Mouse (Mus musculus) heart, adult 11 months (tissue): ENCODE measurements around the gene Skap2.

Source experiments
- DNase-seq: peaks from one replicate; pipeline ENCODE4 v3.0.0; 2022

Skap2 gene

DNA sequence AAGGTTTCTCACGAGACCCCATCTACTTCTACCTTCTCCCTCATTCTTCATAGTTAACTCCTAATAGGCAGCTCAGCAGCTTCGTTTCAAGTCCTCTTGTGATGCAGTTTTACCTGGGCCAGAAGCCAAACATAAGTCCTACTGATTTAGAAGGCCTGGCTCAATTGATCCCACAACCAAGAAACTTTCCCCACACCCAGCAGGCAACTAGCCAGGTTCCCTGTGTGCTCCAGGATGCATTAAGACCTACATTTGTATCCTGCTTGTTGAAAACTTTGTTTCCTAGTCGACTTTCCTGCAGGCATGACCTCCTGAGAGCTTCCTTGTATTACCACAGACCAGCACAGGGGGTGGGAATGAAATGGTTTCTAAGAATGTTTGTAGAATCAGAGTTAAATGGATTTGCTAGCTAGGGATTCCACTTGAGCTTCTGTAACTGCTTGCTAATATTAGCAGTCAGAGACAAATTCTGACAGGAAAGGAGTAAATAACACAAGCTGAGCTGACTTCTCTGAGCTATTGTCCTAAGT lies 125.4 kb downstream of the Skap2 start:
- peak; percentile 90 for DNase-seq

GRCm38 (mm10) chr6:51882880-51883274 lies 129.5 kb downstream of the Skap2 start:
- DNase-seq = no peak

DNA sequence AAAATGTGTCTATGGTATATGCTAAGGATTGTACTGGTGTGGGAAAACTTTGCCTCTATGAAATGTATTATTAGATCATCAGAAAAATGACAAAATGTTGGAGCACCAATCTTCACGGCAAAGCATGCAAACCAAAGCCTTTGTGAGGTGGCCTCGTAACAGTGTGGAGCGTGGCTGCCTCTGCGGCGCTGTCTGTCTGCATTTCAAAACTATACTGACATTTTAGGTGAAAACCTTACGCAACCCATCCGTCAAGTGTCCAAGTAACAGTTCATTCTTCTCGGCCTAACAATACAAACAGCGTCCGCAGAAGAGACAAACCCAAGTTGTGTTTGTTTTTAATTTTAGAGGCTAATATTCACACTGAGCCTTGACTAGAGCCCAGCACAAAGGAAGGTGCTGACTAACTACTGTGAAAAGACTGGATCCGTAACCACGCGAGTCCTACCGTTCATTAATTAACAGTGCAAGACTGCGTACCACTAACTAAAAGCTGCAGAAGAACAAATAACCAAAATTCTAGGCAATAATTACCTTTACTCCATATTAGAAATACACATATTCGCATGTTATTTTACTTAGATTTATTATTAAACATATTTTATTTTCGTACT lies 130.0 kb downstream of the Skap2 start:
- peak; percentile 82 for DNase-seq

DNA sequence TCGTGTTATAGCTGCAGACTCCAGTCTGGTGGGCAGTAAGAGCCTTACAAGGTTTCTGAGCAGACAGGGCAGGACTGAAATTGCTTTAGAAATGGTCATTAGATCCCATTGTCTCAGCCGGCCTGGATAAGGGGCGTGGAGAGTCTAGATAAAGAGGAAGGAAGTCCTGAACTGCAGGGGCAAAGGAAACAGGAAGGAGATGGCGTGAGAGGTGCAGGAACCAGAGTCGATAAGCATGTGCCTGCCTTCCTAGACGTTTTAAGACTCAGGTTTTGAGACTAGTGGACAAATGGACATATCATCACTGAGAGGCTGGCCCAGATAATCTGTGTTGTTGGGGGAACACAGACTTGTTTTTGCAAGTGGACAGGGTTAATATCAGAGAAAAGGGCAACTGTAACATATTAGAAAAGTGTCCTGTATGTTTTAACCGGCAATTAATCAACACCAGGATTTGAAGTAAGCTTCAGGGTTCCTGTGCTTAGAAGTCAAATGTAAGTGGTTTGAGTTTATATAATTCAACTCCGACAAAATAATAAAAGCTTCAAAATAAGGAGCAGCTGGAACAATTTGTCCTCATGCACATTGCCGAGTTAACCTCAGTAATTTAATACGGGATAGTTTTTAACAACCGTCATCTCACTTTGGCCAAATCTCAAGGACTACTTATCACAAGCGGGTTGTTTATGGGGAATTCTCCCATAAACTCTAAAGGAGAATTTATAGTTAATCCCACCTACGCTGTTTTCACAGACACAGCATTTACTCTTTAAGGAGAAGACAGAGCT lies 131.0 kb downstream of the Skap2 start:
- peak; percentile 98 for DNase-seq

DNA sequence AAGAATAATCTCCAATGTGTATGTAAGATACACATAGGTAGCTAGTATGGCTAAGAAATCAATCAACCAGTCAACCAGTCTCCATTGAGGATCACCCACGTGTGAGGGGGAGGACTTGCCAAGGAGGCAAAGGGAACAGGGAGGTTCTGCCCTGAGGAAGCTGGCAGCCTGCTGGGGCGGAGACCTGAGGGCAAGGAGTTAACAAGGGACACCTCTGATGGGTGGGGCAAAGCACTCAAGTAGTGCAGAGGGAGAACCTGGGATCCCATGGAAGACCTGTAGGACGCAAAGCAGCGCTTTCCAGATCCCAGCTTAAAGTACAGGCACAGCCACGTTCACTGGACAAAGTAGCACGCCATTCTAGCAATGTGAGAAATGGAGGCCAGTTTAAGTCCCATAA lies 131.6 kb downstream of the Skap2 start:
- DNase-seq = peak; percentile 92

DNA sequence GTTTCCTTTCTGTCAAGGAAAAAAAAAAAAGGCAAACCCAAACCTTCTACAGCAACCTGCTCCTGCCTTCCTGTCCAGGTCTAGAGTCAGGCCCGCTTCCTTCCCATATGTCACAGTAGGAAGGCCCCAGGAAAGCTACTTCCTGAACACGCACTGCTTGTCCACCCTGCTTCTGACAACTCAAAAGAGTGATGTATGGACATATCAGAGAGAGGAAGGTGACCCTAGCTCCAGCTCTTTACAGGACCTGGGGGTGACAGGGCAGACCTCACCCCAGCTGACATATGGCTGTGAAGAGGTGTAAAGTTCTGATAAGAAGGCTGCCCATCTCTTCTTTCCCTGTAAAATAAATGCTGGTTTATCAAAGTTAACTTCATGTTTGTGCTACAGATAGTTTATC lies 133.8 kb downstream of the Skap2 start:
- peak; percentile 94 for DNase-seq

DNA sequence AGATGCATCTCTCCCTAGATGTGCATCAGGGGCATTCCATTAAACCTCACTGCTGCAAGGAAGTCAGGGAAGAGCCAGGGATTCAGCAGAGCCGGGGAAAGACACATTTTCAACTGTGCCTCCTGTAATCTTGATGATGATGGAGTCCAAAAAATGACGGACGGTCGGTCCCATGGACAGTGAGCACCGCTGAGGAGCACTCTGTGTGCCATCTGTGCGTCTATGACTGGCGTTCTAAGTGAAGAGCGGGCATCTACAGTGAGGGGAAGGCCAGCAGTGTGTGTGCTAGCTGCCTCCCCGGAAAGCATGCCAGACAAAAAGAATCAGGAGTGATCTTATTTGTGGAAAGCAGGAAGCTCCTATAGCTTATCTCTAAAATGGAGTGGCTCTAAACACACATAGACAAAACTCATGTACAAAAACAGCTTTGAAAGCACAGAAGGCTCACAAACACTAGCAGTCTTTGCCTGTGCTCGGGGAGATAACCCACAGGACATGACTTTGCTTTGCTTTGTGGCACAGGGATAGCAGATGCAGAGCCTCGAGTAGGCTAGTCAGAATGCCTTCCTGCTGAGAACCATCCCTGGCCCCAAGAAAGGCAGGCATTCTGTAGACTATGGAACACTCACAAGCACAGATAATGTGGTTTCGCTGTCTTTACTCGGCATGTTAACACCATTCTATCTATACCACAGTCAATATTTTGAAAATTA lies 135.4 kb downstream of the Skap2 start:
- DNase-seq = peak; percentile 82

DNA sequence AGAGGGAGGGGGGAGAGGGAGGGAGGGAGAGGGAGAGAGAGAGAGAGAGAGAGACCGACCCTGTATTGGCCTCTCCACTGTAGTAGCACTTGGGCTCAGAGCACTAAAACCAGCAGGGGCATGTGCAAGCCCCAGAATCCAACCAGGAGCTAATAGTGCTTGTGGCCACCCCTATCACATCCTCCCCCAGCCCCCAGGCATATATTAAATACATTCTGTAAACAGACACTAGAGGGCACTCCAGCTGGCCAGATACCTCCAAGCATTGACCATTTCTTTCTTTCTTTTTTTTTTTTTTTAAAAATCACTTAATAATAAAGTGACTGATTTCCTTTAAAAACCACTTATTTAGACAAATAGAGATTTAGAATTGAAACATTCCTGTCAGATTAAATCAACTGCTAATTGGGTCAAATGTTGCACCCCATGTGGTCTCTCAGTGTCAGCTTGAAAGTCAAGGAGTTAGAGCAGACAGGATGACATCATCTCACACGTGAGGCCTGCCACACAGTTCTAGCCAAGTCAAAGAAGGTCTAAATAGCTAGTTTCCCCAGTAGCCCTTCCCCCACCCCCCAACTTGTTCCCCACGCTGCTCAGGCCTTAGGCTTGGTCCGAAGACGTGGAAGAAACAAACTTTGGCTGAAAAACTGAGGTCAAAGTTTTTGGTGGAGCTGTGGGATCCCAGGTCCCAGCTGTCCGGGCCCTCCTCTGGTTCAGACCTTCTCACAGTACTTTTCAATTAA lies 136.3 kb downstream of the Skap2 start:
- DNase-seq = peak; percentile 91

GRCm38 (mm10) chr6:51874035-51874434 lies 138.3 kb downstream of the Skap2 start:
- no peak for DNase-seq

GRCm38 (mm10) chr6:51871135-51871534 lies 141.2 kb downstream of the Skap2 start:
- no peak for DNase-seq

DNA sequence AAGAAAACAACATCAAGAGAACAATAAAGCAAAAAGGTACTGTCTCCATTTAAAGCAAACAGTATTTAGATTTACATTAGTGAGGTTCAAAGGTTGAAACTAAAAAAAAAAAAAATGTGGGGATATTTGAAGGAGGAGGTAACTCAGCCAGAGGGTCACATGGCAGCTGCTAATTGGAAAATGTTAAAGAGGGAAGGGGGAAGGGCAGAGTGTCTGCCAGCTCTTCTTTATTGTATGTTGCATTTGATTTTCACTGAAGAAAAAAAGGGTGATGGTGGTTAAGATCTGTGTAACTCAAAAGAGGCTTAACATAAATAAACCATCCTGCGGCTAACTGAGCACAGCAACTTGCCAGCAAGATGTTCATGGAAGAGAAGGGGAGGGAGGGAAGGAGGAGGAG lies 142.1 kb downstream of the Skap2 start:
- DNase-seq = peak; percentile 15

DNA sequence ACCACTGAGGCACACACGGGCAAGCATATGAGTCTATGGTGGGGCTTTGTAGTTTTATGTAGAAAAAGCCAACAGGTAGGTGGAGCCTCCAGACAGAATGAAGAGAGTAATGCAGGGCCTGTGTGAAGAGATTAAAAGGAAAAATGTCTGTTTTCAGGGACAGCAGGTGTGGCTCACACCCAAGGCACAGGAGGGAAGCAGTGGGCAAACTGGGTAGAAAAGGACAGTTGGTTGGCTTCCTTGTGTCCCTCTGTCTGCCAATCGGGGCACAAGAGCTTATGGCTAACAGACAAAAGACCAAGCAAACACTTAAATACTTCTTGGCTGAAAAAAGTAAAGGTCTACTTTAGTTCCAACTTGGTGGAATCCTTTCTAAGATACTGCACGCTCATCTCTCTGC lies 145.8 kb downstream of the Skap2 start:
- DNase-seq = peak; percentile 43

DNA sequence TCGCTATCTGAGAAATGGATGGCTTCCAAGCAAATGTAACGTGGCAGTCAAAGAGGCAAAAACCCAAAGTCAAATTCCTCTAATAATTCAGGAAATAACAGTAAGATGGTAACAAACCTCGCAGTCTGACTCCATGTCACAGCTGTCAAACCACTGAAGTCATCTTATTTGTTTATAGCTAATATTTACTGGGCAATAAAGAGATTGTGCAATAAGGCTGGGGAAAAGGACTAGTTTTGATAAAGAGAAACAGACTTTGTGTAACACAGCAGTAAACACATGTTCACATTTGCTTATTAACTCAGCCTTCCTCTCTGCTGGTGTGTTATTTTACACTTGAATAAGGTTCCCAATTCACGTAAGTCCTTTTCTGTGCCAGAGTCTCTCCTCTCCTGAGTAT lies 148.8 kb downstream of the Skap2 start:
- no peak for DNase-seq

GRCm38 (mm10) chr6:51860300-51860699 lies 152.0 kb downstream of the Skap2 start:
- DNase-seq = peak; percentile 72

GRCm38 (mm10) chr6:51857821-51858220 lies 154.5 kb downstream of the Skap2 start:
- DNase-seq = peak; percentile 99

- no peak for DNase-seq
Observed at GRCm38 (mm10) chr6:51853291-51853690, 159.1 kb downstream of the Skap2 start.

DNA sequence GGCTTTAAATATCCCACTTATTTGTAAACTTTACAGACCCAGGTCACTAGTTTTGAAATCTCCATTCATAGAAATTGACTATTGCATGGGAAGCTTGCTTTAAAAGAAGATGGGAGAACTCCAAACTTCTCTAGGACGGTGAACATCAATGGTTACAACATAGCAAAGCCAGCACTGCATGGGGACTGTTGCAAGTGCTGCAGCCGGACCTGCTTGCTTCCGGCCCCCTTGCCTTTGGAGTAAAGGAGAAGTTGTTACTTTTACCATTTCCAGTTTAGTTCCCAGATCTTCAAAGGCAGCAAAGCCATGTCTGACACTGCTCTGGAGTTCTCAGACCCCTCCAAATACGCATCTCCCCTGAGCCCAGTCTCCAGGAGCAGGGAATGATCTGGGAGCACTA lies 159.7 kb downstream of the Skap2 start:
- peak; percentile 53 for DNase-seq

- peak; percentile 90 for DNase-seq
Observed at GRCm38 (mm10) chr6:51851544-51851943, 160.8 kb downstream of the Skap2 start.

- no peak for DNase-seq
Observed at GRCm38 (mm10) chr6:51850030-51850817, 162.1 kb downstream of the Skap2 start.

DNA sequence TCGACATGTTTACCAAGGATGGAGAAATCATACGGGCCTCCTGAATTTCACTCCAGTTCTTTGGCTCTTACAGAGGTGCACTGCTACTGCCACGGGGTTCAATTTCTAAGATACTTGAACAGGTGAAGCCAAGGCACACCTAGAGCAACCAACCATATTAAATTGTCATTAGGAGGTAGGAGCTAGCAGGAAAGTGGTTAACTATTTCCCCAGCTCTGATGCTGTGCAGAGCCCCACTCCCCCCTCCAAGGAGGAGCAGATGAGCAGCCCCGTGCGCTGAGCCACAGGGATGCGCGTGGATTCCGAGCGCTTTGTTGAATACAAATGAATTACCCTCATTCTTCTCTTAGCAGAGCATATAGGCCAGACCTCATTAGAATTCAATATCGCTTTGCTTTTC lies 162.8 kb downstream of the Skap2 start:
- DNase-seq = peak; percentile 46

GRCm38 (mm10) chr6:51844106-51844505 lies 168.2 kb downstream of the Skap2 start:
- DNase-seq = peak; percentile 85

DNA sequence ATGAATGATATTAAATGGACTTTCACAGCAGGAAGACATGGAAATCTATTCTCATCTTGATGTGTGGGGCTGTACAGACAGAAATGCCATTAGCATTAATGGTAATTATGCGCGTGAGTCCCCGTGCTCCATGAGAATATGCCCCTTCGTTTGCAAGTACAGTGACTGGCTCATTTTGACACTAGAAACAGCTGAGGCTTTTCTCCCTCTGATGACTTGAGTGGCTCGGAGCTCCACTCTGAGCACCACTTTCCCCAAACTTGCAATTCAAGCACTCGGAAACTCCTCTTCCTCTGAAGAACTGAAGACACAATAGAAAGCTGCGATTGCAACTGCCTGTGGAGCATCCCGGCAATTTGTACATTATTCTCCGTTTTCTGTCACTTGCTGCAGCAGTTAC lies 169.3 kb downstream of the Skap2 start:
- peak; percentile 52 for DNase-seq
